Mouse (Mus musculus) kidney, embryonic 14.5 days (tissue): ENCODE results near the gene Mapk7. TPM values are rescaled to one million over a fixed set of nuclear protein-coding genes. Genes with fewer than 3 reads are reported as not detected.

Experiments
- ATAC-seq: fragments of 200-750 bp; cut with Nextera tagmentation; 2 replicates; pipeline ENCODE4 v1.8.0; 2017; ENCODE audit warnings: moderate number of reproducible peaks, mild to moderate bottlenecking, moderate TSS enrichment, moderate library complexity; ENCODE audit not compliant: low FRiP score, low TSS enrichment
- H3K27ac ChIP-seq: fragments of 300-500 bp; sonication (generic); 2 replicates; pipeline ENCODE4 v1.5.1; 2014; ENCODE audit warnings: low read depth, mild to moderate bottlenecking, low read length, moderate library complexity, mixed read lengths
- H3K27me3 ChIP-seq: fragments of 300-500 bp; sonication (generic); 2 replicates; pipeline ENCODE4 v1.6.1; 2014; ENCODE audit warnings: mild to moderate bottlenecking, low read length; ENCODE audit not compliant: control insufficient read depth, insufficient read depth
- H3K36me3 ChIP-seq: fragments of 300-500 bp; sonication (generic); 2 replicates; pipeline ENCODE4 v1.6.1; 2014; ENCODE audit warnings: low read length, mixed read lengths; ENCODE audit not compliant: control insufficient read depth, insufficient read depth
- H3K4me1 ChIP-seq: fragments of 300-500 bp; sonication (generic); 2 replicates; pipeline ENCODE4 v1.6.1; 2014; ENCODE audit warnings: low read length, mixed read lengths; ENCODE audit not compliant: control insufficient read depth, insufficient read depth
- H3K4me2 ChIP-seq: fragments of 300-500 bp; sonication (generic); replicated peaks from 2 replicates; pipeline ENCODE4 v1.6.1; 2014; ENCODE audit warnings: low read depth, mild to moderate bottlenecking, low read length
- H3K4me3 ChIP-seq: fragments of 300-500 bp; sonication (generic); 2 replicates; pipeline ENCODE4 v1.5.1; 2014; ENCODE audit warnings: mild to moderate bottlenecking, low read length
- H3K9ac ChIP-seq: fragments of 300-500 bp; sonication (generic); 2 replicates; pipeline ENCODE4 v1.6.1; 2014; ENCODE audit warnings: low read depth, mild to moderate bottlenecking, low read length, moderate library complexity
- H3K9me3 ChIP-seq: fragments of 300-500 bp; sonication (generic); 2 replicates; pipeline ENCODE4 v1.6.1; 2016; ENCODE audit warnings: low read length; ENCODE audit not compliant: control insufficient read depth
- WGBS: fragments of 180-500 bp; shearing (Covaris S2); extraction: QIAGEN DNeasy Blood & Tissue Kit; methylation state at CpG from one replicate; pipeline ENCODE4 v1.1.7; 2014; 5-methylcytosine and 5-hydroxymethylcytosine counted together
- polyA plus RNA-seq: library from polyadenylated mRNA; unstranded; fragments of >200 nt; fragmentation: Nextera tagmentation; extraction: Ambion mirVana; gene quantifications from 2 replicates; pipeline ENCODE4 v1.2.1, GENCODE M21; 2014

The Mapk7 gene
- polyA plus RNA-seq, 1 experiment from 2014 or later, result 53.4 TPM

- H3K27ac ChIP-seq, result peak overlapping the region; percentile 77; the same call in 1 of the 2 replicates
- peaks cover 2% of the 10 kb centered on the region; the same call in 1 of the 2 replicates for H3K9me3 ChIP-seq
- H3K4me1 ChIP-seq, result peaks cover 9% of the 10 kb centered on the region; the same call in 1 of the 2 replicates
- H3K9ac ChIP-seq, result no peak overlapping the region
- no peak overlapping the region for H3K4me3 ChIP-seq
- 87% methylated on average over 2 of the region's 2 CpGs for WGBS
- no peaks in the 10 kb centered on the region for H3K27me3 ChIP-seq
- peaks cover 22% of the 10 kb centered on the region for H3K36me3 ChIP-seq
- ATAC-seq, result no peak
- no peak overlapping the region for H3K4me2 ChIP-seq
Measured at GRCm38 (mm10) chr11:61495528-61495927, 1.3 kb upstream of the Mapk7 start.

GRCm38 (mm10) chr11:61493525-61494128, 579 bp downstream of the Mapk7 start:
- peak overlapping the region; percentile 84 for H3K27ac ChIP-seq
- peaks cover 41% of the 10 kb centered on the region for H3K36me3 ChIP-seq
- under 1% methylated on average over 49 of the region's 50 CpGs for WGBS
- peak overlapping the region; percentile 66 for H3K4me3 ChIP-seq
- ATAC-seq, result peak; percentile 73
- H3K27me3 ChIP-seq, result no peaks in the 10 kb centered on the region
- H3K4me1 ChIP-seq, result peaks cover 9% of the 10 kb centered on the region; the same call in 1 of the 2 replicates
- H3K9me3 ChIP-seq, result peaks cover under 1% of the 10 kb centered on the region; the same call in 1 of the 2 replicates
- H3K9ac ChIP-seq, result peak overlapping the region; percentile 78
- peak overlapping the region; percentile 72 for H3K4me2 ChIP-seq

GRCm38 (mm10) chr11:61492749-61493401, 1.3 kb downstream of the Mapk7 start:
- 68% methylated on average over 12 of the region's 12 CpGs for WGBS
- Histone ChIP-seq H3K4me1 (peaks cover 11% of the 10 kb centered on the region), H3K4me2 (peak overlapping the region; percentile 72), H3K36me3 (peaks cover 49% of the 10 kb centered on the region), H3K27me3 (no peaks in the 10 kb centered on the region), H3K9ac (peak overlapping the region; percentile 78), H3K4me3 (peak overlapping the region; percentile 66), H3K27ac (no peak overlapping the region), H3K9me3 (no peaks in the 10 kb centered on the region)
- ATAC-seq, result no peak

- Histone ChIP-seq H3K9me3 (no peaks in the 10 kb centered on the region), H3K36me3 (peaks cover 53% of the 10 kb centered on the region), H3K4me2 (no peak overlapping the region), H3K27ac (no peak overlapping the region), H3K4me3 (no peak overlapping the region), H3K4me1 (peaks cover 25% of the 10 kb centered on the region), H3K27me3 (no peaks in the 10 kb centered on the region), H3K9ac (no peak overlapping the region)
- no peak for ATAC-seq
- WGBS, result 90% methylated on average over 22 of the region's 22 CpGs
Measured at GRCm38 (mm10) chr11:61490944-61491520, 3.2 kb downstream of the Mapk7 start.

GRCm38 (mm10) chr11:61489874-61490273, 4.3 kb downstream of the Mapk7 start:
- H3K4me3 ChIP-seq, result no peak overlapping the region
- no peaks in the 10 kb centered on the region for H3K27me3 ChIP-seq
- H3K4me1 ChIP-seq, result peaks cover 28% of the 10 kb centered on the region
- H3K9ac ChIP-seq, result no peak overlapping the region
- H3K27ac ChIP-seq, result no peak overlapping the region
- ATAC-seq, result no peak
- H3K36me3 ChIP-seq, result peaks cover 53% of the 10 kb centered on the region
- WGBS, result 95% methylated on average over 8 of the region's 8 CpGs
- H3K4me2 ChIP-seq, result no peak overlapping the region
- no peaks in the 10 kb centered on the region for H3K9me3 ChIP-seq

GRCm38 (mm10) chr11:61489085-61489484, 5.1 kb downstream of the Mapk7 start:
- 76% methylated on average over 2 of the region's 2 CpGs for WGBS
- no peak overlapping the region for H3K9ac ChIP-seq
- no peak for ATAC-seq
- no peaks in the 10 kb centered on the region for H3K9me3 ChIP-seq
- peaks cover 53% of the 10 kb centered on the region for H3K36me3 ChIP-seq
- no peak overlapping the region for H3K27ac ChIP-seq
- H3K4me2 ChIP-seq, result no peak overlapping the region
- H3K27me3 ChIP-seq, result no peaks in the 10 kb centered on the region
- H3K4me1 ChIP-seq, result peaks cover 34% of the 10 kb centered on the region
- H3K4me3 ChIP-seq, result no peak overlapping the region

GRCm38 (mm10) chr11:61487936-61488335, 6.3 kb downstream of the Mapk7 start:
- no peak for ATAC-seq
- 88% methylated on average over 7 of the region's 7 CpGs for WGBS
- no peaks in the 10 kb centered on the region for H3K27me3 ChIP-seq
- peaks cover 40% of the 10 kb centered on the region for H3K4me1 ChIP-seq
- H3K9ac ChIP-seq, result no peak overlapping the region
- no peak overlapping the region for H3K4me3 ChIP-seq
- no peaks in the 10 kb centered on the region for H3K9me3 ChIP-seq
- peaks cover 53% of the 10 kb centered on the region for H3K36me3 ChIP-seq
- H3K27ac ChIP-seq, result no peak overlapping the region
- H3K4me2 ChIP-seq, result no peak overlapping the region

- ATAC-seq, result no peak
Measured at GRCm38 (mm10) chr11:61487401-61487800, 6.8 kb downstream of the Mapk7 start.

More at GRCm38 (mm10) chr11:61487401-61487800, 6.8 kb downstream of the Mapk7 start:
- Histone ChIP-seq H3K27ac (0 out of 2 replicates have a peak overlapping the region, but pooled peaks have one; percentile 7), H3K4me3 (no peak overlapping the region), H3K9ac (no peak overlapping the region), H3K4me2 (peak overlapping the region; percentile 50; the same call in 1 of the 2 replicates), H3K9me3 (no peaks in the 10 kb centered on the region), H3K36me3 (peaks cover 48% of the 10 kb centered on the region), H3K4me1 (peaks cover 34% of the 10 kb centered on the region), H3K27me3 (no peaks in the 10 kb centered on the region)
- WGBS, result 15% methylated on average over 2 of the region's 2 CpGs
